Mouse (Mus musculus) heart, postnatal 25 days (tissue): ENCODE results near the gene Ribc1. TPM values are rescaled to one million over a fixed set of nuclear protein-coding genes. Genes with fewer than 3 reads are reported as not detected.

Experiments used
- DNase-seq: peaks from one replicate; pipeline ENCODE4 v3.0.0; 2022; ENCODE audit warnings: low spot score
- intact Hi-C: fragments of 180-260 bp; cut with DNase I; formaldehyde crosslinking; loops from one replicate; pipeline ENCODE4 v1.15.1; 2025
- total RNA-seq, 2 experiments: library from RNA; stranded (reverse); gene quantifications; 2 replicates each; pipeline ENCODE4 v1.2.3; 2021

Gene Ribc1
- total RNA-seq: under 1 TPM; 0.34 to 0.39 TPM

DNA sequence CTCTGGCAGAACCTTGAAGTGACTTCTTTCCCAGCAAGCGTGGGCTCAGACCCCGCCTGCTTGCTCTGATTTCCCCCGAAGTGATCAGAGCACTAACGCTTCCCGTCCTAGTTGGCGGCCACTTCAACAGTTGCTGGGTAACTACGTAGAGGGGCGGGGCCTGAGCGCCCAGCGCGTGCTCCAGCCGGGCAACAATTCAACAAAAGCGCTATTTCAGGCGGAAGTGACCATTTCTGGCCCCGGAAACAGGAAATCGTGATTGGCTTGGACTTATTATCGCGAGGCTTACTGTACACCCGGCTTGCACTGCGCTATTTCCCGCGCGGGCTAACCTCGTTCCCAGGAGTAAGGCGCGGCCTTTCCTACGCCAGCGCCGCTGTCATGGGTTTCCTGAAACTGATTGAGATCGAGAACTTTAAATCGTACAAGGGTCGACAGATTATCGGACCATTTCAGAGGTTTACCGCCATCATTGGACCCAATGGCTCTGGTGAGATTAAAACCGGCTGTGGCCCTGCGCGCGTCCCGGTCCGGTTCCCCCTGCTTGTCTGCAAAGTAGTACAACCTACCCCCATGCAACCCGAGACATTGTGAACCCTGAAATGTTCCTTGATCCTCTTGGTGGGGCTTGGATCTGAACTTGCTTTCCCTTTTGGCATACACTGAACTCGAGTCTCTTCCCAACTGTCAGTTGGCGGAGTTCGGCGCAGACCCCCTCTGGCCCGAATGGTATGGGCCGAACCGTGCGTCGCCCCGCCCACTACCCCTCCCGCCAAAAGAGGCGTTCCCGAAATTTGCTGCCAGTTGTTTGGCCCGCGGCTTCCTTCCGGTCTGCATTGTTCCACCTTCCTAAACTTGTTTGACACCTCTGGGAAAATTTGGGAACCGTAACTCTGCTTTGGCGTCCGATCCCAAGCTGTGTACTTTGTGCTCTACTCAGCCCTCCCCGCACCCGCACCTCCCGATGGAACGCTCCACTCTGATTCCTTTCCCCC, at the start of gene Ribc1, which contains the start of gene Smc1a:
Gene Ribc1 (minus strand): TSS at position 145 of the 995 bp plus-strand sequence.
Gene Smc1a (plus strand): TSS at position 278 of the 995 bp plus-strand sequence.
- intact Hi-C loops: loop anchor here (2.0 to 10.0 kb wide), 2 partner anchors 16 to 158 kb away; partner anchors contain the start of gene Hsd17b10
- DNase-seq: peak; percentile 89

DNA sequence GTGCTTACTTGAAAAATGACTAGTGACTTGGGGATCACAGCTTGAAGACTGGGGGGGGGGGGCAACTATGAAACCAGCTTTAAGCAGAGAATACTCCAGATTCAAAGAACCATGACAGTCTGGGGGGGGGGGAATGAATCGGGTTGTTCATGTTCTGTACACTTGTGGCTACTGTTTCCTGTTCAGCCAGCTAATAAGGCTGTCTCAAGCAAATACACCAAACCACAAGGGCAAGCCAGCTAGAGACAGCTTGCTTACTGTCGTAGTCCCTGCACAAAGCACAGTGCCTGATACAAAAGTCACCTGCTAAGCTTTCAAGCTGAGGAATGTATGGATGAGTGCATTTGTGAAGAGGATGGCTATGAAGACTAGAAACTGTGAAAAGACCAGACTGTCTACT, 49.6 kb upstream of the Ribc1 start:
- no peak for DNase-seq
- intact Hi-C loops: no loop called here

DNA sequence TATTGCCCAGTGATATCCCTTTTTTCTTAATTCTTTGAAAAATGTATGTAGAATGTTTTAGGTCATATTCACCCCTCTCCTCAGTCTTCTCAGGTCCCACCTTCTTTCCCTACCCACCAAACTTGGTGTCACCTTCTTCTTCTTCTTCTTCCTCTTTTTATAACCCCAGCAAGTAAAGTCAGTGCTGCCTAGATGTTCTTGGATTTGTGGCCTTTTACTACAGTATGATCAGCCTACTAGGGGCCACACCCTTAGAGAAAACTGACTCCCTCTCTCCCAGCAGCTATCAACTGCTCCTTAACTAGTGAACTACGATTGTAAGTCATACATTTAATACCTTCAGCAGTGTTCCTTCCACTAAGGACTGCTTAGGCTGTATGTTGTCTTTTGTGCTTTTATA, 38.0 kb upstream of the Ribc1 start:
- intact Hi-C loops: no loop called here
- no peak for DNase-seq

DNA sequence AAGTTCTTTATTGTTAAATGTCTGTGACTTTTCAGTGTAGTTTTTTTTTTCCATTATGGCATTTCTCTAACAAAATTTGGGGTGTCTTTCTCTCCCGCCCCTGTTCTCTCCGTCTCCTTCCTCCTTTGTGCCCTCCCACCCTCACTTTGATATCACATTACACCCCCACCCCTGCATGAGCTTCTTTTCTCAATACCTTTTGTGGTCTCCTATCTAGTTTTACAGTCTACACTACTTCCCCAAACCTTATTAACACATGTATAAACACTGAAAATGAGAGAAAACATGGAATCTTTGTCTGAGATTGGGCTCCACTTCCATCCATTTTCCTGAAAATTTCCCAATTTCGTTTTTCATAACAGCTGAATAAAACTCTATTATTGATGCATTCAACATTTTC, 36.5 kb upstream of the Ribc1 start:
- no peak for DNase-seq
- intact Hi-C loops: no loop called here

DNA sequence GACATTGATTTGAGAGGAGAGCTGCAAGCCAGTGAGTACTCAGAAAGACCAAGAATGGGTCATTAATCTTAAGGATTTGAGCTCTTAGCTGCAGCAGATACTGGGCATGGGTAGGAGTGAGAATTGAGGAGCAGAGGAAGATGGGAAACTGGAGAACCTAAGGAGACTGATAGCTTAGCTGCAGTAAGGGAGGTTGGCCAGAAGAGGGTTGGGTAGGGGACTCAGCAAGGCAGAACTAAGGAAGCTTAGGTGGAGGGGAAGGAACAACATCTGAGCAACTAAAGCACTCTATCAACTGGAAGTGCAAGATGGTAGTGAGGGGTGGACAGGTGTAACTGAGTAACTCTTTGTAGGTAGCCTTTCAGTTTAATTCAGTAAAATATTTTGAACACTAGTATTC, 31.1 kb upstream of the Ribc1 start:
- no peak for DNase-seq
- intact Hi-C loops: no loop called here

DNA sequence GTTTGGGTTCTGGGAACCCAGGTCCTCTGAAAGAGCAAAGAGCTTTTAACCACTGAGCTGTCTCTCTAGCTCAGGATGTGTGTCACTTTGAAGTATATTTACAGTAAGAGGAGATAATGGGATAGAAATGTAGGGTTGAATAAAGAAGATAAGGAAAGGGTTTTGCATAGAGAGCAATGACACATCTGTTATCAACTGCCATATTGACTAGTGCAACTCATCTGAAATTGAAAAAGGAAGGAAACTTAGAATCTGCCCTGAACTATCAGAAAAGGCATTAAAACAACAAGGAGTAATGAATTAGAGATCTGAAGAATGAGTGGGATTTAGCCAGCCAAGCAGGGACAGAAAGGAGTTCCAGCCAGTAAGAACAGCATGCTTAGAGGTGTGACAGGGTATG, 23.8 kb upstream of the Ribc1 start:
- DNase-seq: no peak
- intact Hi-C loops: no loop called here

DNA sequence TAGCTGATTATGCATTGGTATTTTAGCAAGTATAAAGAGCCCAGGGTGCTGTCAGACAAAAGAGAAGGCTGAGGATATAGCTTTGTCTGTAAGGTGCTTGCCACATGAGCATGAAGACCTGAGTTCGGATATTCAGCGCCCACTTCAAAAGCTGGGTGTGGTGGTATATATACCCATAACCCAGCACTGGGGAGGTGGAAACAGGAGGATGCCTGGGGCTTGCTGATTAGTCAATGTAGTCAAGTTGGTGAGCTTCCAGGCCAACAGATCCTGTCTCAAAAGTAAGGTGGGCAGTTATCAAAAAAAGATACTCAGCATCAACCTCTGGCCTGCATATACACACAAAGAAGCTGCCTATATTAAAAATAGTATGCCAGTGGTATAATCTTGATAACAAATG, 3.2 kb upstream of the Ribc1 start:
- DNase-seq: no peak
- intact Hi-C loops: loop anchor here (10.0 kb wide), 1 partner anchor 156 kb away; no protein-coding TSS in a partner anchor

DNA sequence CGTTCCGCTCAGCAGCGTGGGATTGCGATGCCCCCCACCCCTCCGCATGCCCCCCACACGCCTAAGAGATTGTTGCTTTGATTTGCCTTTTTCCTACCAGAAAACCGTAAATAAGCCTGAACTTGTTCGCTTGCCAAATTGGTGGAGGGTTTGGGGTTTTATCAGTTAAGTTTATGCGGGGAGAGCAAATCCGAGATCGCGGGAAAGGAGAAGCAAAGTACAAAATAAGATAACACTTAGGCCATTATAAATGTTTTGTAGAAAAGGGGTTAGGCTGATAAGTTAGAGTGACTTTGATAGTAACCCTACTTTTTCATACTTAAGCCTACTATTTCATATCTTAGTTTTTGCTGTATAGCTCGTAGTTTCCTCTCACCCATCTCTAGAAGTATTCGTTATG, 1.1 kb upstream of the Ribc1 start:
- intact Hi-C loops: loop anchor here (2.0 to 10.0 kb wide), 2 partner anchors 16 to 158 kb away; partner anchors contain the start of gene Hsd17b10
- DNase-seq: no peak

DNA sequence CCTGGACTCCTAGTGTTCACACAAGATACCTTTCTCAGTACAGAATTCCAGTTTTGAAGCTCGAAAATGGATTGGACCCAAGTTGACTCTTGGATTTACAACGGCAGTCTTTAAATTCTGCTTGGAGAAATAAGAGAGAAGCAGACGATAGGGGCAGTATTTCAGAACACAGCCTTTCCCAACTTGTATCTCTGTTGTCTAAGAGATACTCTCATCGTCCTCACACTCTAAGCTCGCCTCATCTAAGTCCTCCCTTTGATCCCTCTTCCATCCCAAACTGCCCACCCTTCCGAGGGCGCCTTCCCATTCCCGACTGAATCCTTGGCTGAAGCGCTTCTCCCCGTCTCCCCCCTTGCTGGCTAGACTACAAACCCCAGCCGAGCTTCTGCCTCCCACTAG, 344 bp downstream of the Ribc1 start:
- intact Hi-C loops: loop anchor here (2.0 to 10.0 kb wide), 2 partner anchors 15 to 159 kb away; partner anchors contain the start of gene Hsd17b10
- DNase-seq: no peak

DNA sequence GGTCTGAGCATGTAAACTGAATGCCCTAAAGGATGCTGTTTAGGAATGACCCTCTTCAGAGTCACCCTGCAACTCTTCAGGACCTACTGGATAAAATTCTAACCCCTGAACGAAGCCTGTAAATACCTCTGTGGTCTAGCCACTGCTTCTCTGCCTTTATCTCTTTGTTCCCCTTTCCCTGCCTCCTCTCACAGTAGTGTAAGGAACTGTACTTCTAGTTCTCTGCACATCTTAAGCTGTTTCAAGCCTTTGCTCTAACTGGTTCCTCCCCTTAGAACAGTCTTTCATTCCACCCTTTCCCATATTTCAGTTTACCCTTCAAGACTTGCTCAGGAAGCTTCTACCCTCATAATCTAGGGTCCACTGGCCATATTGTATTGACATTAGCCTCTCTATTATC, 8.2 kb downstream of the Ribc1 start:
- intact Hi-C loops: no loop called here
- DNase-seq: no peak

DNA sequence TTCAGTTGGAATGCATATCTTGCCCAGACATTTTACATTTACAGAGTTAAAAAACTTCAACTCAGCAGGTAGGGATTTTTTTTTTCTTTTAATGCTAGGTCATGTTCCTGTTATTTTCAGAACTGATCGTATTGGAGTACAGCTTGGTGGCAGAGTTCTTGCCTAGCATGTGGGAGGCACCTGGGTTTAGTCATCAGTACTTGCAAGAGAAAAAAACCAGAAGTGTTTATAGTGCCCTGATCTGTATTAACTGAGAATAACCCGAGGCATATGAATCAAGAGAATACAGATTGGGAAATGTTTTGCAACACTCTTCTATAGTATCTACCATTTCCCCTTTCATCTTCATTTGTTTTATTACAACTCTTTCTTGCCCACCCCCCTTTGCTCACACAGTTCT, 13.2 kb downstream of the Ribc1 start:
- DNase-seq: no peak
- intact Hi-C loops: loop anchor here (5.0 kb wide), 1 partner anchor 201 kb away; the partner anchor contains the start of gene Huwe1

DNA sequence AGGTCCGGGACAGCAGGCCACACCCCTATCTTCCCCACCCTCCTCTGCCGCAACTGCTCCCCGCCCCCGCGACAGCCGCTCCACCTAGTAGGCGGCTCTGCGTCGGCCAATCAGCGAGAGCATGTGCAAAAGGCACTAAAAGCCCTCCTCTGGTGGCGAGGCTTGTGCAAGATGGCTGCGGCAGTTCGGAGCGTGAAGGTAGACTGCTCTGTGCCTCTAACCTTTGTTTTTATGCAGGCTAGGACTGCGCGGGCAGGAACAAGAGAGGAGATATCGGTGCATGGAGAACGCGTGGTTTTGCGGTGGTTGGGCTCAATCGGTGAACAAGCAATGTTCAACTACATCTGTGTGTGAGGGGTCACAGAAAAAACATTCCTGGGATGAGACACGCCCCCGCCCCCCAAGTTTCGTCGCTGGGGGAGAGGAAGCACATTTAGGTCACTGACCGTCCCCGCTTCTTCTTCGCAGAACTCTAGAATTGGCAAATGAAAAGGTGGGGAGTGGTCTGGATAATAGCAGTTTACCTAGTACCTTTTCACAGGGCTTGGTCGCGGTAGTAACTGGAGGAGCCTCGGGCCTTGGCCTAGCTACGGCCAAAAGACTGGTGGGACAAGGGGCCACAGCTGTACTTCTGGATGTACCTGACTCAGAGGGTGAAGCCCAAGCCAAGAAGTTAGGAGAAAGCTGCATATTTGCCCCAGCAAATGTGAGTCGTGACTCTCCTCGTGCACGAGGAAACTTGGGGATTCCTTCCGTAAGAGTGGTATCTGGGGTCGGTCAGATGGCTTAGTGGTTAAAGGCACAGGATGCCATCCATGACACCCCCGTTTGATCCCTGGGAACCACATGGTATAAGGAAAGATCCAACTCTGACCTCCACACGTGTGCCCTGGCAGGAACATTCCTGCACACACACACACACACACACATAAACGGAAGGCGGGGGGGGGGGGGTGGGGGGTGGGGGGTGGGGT, 14.1 kb downstream of the Ribc1 start, which contains the start of gene Hsd17b10:
Gene Hsd17b10 (plus strand): TSS at position 109 of the 974 bp plus-strand sequence.
- DNase-seq: peak; percentile 74
- intact Hi-C loops: loop anchor here (2.0 to 5.0 kb wide), 2 partner anchors 15 to 200 kb away; partner anchors contain the start of genes Huwe1, Ribc1 and Smc1a

DNA sequence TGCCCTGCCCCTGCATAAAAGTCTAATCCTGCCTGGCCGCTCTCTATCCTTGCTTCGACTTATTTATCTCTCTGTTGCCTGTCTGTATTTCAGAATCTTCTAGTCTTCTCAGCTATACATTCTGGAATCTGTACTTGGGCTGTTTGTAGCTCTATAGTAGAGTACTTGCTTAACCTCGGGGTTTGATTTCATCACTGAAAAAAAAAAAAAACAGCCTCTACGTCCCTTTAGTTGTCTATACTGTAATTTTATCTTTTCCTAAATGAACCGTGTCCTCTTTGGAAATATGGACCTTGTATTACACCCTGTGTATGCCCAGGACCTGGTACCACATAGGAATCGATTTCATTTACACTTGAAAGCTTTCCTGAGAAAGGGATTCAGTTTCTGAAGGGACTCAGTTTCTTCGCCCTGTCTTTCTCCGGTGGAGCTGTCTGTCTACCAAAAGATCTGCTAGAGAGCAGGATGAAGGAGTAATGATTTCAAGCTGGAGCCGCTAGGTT, 14.9 kb downstream of the Ribc1 start:
- no peak for DNase-seq
- intact Hi-C loops: loop anchor here (2.0 to 5.0 kb wide), 2 partner anchors 16 to 199 kb away; partner anchors contain the start of genes Huwe1, Ribc1 and Smc1a

DNA sequence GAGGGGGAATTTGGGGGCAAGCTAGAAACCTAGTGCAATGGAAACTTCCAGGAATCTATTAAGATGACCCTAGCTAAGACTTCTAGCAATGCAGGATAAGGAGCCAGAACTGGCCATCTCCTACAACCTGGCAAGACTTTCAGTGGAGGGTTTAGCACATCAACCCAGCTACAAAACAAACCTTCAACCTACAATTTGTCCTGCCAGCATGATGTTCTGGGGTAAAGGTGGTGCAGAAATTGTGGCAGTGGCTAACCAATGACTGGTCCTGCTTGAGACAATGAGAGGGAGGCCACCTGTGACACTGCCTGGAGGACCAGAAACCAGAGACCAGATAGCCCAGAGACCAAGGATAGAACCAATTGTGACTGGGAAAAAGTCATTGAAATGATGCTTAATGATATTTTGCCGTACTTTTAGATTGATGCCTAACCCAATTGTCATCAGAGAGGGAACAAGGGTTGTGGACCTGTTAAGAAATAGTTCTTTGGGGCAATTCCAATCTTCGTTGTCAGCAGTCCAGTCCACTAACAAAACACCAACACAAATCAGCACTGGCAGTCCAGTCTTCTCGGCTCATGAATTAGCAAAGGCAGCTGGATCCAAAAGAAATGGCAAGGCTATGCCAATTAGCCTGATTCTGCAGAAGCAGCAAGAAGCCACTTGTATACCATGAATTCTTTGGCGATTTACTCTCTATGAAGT, 16.9 kb downstream of the Ribc1 start:
- no peak for DNase-seq
- intact Hi-C loops: no loop called here

Other genes starting within 250 kb of the Ribc1 start
- 100 to 1,000 TPM; 153 to 169 TPM for gene Huwe1, start 215.5 kb downstream of the Ribc1 start, total RNA-seq
- 100 to 1,000 TPM; 218 to 235 TPM for gene Hsd17b10, start 14.4 kb downstream of the Ribc1 start, total RNA-seq
- gene Smc1a, start 133 bp upstream of the Ribc1 start, total RNA-seq: 10 to 100 TPM; 25.1 to 26.8 TPM
- 10 to 100 TPM; 80.6 to 80.7 TPM for gene Iqsec2, start 128.0 kb upstream of the Ribc1 start, total RNA-seq
- gene Kdm5c, start 216.7 kb upstream of the Ribc1 start, total RNA-seq: 10 to 100 TPM; 29.7 to 55.0 TPM